Mouse (Mus musculus) spleen, embryonic (tissue): ENCODE results near the gene St6galnac3.
"Not testable (repeated sequence)": the region's sequence is repeated elsewhere in the genome, so short reads cannot be mapped to it uniquely, and the experiment has no call there.

Experiments used
- CTCF ChIA-PET: fragments of 350-600 bp; sonication (Branson Sonifier 250); formaldehyde crosslinking; loops from one replicate; lab custom pipeline; 2022; lab: Charles Lee

St6galnac3 gene

GRCm38 (mm10) chr3:153417001-153417400 is 308.0 kb downstream of the St6galnac3 start:
- CTCF ChIA-PET: interaction anchor here (0.6 kb wide), 1 partner anchor 184 kb away, joined by 7 read pairs; no protein-coding TSS in a partner anchor

- CTCF ChIA-PET: no interaction called here
Observed at GRCm38 (mm10) chr3:153416383-153416782, 308.6 kb downstream of the St6galnac3 start.

DNA sequence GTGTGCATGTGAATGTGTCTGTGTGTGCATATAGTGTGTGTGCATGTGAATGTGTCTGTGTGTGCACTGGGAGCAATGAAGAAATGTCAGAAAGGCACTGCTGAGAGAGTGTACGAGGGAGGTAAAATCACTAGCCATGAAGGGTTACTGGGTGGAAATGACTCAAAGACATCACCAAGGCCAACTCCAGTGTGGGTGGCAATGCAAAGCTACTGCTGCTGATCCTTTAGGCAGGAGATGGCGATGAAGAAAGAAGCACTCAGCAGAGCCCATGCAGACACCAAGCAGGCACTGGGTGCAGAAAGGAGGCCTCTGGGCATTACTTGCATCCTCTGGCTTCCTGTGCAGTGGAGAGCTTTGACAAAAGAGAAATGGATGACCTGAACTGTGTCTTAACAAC is 310.8 kb downstream of the St6galnac3 start:
- CTCF ChIA-PET: no interaction called here

DNA sequence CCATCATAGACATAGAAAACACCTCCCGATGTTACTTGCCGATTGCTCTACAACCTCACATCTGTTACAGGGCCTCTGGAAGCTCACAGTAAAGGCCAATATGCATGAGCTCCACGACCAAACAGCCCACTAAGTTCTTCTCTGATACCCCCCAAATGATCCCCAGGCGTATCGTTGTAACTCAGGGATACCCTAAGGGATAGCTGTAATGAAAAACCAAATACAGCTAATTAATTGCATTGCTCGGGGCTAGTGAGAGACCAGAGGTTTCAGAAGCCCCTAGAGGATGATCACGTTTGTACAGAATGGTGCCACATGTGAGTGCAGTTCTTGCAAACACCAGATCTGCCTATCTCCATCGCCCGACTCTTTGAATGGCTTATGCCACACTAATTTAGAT is 315.7 kb downstream of the St6galnac3 start:
- CTCF ChIA-PET: interaction anchor here (0.7 kb wide), 1 partner anchor 391 kb away, joined by 3 read pairs; no protein-coding TSS in a partner anchor

- CTCF ChIA-PET: no interaction called here
Observed at GRCm38 (mm10) chr3:153408361-153408760, 316.6 kb downstream of the St6galnac3 start.

DNA sequence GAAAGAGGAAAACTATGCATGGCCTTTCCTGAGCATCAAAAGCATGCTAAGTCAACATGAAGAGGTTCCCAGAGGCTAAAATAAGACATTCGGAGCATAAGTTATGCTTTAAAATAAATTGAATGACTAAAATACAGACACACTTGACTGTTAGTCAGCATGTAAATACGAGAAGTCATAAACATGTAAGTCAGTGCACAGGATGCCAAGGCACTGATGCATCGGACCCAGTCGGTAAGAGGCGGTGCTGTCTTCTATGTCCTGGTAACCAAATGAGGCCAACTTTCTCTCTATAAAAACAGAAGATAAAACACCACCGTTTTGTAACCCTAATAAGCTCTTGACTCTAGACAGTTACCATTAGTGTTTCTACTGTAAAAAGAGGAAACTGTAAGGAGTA is 317.3 kb downstream of the St6galnac3 start:
- CTCF ChIA-PET: no interaction called here

DNA sequence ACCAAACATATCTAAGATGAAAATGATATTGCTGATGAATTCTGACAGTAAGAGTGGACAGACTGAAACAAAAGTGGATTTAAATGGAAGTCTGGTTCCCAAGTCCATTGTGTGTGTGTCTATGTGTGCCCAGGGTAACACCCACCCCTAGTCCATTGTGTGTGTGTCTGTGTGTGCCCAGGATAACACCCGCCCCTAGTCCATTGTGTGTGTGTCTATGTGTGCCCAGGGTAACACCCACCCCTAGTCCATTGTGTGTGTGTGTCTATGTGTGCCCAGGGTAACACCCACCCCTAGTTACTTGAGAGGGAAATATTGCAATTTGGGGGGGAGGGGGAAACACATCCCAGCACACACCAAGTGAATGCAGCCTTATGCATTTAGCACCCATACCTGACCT is 318.1 kb downstream of the St6galnac3 start:
- CTCF ChIA-PET: no interaction called here

- CTCF ChIA-PET: no interaction called here
Observed at GRCm38 (mm10) chr3:153406220-153406619, 318.8 kb downstream of the St6galnac3 start.

DNA sequence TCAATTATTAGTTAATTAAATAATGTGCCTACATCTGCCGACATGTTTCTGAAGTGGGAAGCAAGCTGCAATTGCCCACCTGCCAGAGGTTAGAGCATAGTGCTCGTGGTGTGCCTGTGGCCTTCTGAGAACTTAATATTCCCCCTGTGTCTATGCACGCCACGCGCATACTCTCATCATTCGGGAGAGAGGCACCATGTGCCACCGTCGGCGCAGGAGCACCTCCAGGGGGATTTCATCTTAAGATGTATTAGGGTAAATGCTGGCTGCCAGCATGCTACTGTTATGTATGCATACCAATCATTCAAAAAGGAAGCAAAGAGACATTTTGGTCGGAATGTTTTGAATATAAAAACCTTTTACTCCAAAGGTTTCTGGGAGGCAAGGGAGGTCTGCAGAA is 319.3 kb downstream of the St6galnac3 start:
- CTCF ChIA-PET: no interaction called here

DNA sequence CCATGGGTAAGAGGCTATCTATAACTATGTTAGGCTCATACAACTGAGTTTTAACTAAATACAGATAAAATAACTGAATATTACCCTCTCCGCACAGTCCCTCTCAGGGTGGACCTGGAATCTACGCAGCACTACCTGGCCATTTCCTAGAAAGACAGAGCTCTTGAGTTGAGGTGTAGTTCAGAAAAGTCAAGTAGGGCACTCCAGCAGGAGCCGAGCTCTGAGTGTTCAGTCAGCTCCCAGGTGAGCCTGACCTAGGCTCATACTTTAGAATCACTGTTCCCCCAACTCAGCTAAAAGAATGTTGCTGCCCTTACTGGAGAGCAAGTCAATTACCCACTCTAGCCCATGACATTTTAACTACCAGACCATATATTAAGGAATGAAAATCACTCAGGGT is 324.7 kb downstream of the St6galnac3 start:
- CTCF ChIA-PET: no interaction called here

DNA sequence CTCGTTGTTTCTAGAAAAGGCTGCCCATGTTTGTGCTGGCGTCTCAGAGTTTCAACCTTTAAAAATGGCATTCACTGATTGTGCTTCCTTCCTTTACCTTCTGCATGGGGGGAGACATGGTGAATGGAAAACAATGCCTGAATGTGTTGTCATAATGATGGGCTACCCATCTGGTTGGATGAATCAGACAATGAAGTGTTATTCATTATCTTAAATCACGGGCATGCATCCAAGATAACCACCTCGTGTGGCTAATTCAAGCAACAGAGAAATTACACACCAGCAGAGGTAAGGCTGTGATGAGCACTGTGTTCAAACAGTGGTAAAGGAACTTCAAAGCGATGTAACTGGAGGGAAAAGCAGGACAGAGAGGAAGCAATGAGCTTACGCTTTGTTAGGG is 325.4 kb downstream of the St6galnac3 start:
- CTCF ChIA-PET: no interaction called here

- CTCF ChIA-PET: no interaction called here
Observed at GRCm38 (mm10) chr3:153397726-153398125, 327.2 kb downstream of the St6galnac3 start.

DNA sequence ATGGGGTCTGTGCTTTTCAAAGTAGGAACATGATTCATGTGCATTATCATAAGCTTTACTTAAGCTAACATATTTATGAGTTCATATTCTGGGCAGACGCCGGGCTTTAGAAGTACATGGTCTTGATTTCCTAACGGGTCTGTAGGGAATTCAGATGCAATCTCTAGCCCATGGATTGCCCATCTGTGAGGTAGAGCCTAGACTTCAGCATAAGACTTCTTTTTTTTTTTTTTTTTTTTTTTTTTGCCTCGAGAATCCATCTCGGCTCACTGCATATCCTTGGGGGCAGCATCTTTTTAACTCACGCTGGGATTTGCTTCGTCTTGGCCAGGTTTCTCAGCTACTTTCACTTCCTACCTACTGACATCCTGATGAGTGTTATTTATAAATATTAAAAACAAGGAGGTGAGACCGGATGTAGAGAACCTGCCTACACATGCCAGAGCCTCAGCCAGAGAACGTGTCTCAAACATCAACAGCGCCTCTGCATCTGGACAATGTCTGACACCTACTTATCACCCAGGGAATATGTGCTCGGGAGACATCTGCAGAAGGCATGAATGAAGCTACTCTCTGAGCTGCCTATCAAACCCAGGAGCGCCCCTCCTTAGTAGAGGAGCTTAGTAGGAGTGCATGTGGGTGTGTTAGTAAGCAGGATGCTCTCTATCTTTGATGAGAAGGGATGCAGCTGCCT is 328.5 kb downstream of the St6galnac3 start:
- CTCF ChIA-PET: no interaction called here

DNA sequence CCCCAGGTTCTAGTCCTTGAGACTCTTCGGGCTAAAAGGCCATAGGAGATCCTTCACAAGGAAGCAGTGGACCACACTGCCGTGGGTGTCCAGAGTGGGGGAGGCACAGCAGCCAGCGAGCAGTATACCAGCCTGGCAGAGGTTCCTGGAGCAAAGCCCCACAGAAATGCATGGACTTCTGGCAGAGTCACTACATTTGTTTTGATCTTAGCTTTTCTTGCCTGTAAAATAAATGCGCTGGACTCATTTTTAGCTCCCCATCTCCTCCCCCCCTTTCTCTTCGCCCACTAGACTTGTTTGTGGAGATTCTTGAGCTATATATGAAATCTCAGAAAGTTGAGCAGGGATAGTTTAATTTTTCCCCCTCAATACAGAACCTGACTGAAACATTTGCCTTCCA is 329.6 kb downstream of the St6galnac3 start:
- CTCF ChIA-PET: no interaction called here

DNA sequence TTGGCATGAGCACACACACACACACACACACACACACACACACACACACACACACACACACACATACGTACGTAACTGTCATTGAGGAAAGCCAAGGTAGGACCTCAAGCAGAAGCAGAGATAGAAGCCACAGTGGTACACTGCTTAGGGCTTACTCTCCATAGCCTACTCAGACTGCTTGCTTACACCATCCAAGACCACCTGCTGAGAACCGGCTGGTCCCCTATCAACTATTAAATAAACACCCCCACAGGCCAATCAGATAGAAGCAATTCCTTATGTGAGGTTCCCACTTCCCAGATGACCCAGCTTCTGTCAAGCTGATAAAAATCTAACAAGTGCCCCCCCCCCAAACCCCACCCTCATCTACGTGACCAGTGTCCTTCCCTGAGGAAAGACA is 330.2 kb downstream of the St6galnac3 start:
- CTCF ChIA-PET: no interaction called here

DNA sequence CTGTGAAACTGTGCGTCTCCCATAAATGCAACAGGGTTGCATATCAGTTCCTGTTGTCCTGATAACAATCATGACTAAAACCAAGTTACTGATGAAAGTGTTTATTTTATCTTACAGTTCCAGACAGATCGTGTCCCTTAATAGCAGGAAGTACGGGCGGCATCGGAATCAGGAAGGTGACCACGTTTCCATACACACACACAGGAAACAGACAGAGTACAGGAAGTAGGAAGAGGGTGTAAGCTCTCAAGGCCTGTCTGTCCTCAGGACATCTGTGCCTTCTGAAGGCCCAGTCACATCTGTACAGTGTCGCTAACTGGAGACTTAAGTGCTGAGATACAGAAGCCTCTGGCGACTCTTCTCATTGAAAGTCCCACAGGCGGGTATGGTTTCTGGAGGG is 330.8 kb downstream of the St6galnac3 start:
- CTCF ChIA-PET: no interaction called here

DNA sequence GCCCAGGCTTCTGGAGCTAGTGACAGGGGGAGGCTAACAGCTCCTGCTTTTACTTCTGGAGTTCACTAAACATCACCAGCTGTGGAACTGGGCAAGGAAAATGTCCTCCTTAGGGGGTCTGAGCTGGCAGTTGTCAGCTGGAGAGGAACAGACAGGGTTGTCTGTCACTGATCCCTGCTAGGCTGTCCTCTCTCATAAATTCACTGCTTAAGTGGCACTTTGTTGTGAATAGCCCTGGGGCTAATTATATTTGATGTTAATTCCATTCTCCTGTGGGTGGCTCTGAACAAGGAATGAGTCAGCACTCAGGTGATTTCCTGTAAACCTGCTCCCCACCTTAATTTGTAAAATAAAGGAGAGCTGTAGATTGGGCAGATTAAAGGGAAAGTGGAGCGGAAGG is 333.5 kb downstream of the St6galnac3 start:
- CTCF ChIA-PET: not testable (repeated sequence)

GRCm38 (mm10) chr3:153384651-153385050 is 340.3 kb downstream of the St6galnac3 start:
- CTCF ChIA-PET: not testable (repeated sequence)

GRCm38 (mm10) chr3:153383656-153384055 is 341.3 kb downstream of the St6galnac3 start:
- CTCF ChIA-PET: no interaction called here

DNA sequence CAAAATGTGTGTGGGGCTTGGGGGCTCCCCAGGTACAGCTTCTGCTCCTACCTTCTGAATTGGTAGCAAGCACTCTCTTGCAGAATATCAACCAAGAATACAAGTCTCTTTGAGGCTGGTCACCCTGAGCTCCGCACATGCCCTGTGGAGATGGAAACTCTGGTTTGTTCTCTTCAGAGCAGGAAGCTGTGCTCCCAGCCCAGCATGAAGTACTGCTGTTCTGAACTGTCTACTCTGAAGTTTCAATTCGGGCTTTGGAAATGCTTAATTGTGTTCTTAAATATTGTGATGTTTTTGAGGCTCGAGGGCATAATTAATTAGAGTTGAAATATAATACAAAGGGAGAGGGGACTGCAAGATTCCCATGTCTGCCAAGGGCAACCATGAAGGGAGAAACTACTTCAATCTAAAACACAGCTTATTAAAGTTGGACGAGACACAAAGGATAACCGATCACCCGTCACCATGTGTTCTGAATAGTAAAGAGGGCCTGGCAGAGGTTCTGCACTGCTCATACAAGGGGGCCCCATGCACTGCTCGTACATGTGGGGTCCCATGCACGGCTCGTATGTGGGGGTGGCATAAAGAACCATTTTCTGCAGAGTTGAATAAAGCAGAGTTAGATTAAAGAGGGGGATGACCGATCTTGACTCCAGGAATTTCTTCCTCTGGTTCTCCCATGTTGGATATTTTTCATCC is 359.8 kb downstream of the St6galnac3 start:
- CTCF ChIA-PET: no interaction called here

- CTCF ChIA-PET: no interaction called here
Observed at GRCm38 (mm10) chr3:153364366-153364765, 360.6 kb downstream of the St6galnac3 start.

GRCm38 (mm10) chr3:153359966-153360365 is 365.0 kb downstream of the St6galnac3 start:
- CTCF ChIA-PET: no interaction called here

- CTCF ChIA-PET: no interaction called here
Observed at GRCm38 (mm10) chr3:153356071-153356470, 368.9 kb downstream of the St6galnac3 start.
